Mouse (Mus musculus) left cerebral cortex, postnatal 4 days (tissue): ENCODE measurements around the gene Haus4. TPM values are rescaled to one million over a fixed set of nuclear protein-coding genes. Genes with fewer than 3 reads are reported as not detected.
A peak's percentile ranks its signal among the peaks of the same experiment; 100 is the strongest.

Experiments
- DNase-seq: peaks from one replicate; pipeline ENCODE4 v3.0.0-alpha.2; 2022
- intact Hi-C: fragments of 180-260 bp; cut with DNase I; formaldehyde crosslinking; loops from one replicate; pipeline ENCODE4 v1.15.1; 2025
- total RNA-seq, 2 experiments: library from RNA; stranded (reverse); gene quantifications; 2 replicates each; pipeline ENCODE4 v1.2.3; 2021

Gene Haus4
- total RNA-seq, 2 experiments from 2014 or later: 8.1 to 9.1 TPM

DNA sequence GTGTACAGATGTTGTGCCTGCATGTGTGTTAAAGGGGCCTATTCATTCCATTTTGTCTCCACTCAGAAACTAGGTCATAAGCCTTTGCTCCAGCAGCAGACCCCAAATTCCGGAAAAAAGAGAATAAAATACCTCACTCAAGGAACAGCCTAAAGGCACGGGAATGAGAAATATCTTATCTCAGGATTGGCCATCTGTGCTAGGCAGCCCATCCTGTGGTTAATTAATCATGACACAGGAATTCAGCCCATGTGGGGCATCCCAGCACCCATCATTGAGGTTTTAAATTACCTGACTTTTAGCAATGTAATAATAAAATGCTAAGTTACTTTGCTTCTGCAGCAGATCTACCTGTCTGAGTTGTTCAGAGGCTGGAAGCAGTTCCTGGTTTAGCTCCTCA, 53.1 kb downstream of the Haus4 start:
- DNase-seq: no peak

GRCm38 (mm10) chr14:54499330-54499729, 55.1 kb downstream of the Haus4 start:
- DNase-seq: no peak
- intact Hi-C loops: no loop called here

More for the DNA sequence above, 53.1 kb downstream of the Haus4 start:
- intact Hi-C loops: no loop called here

- intact Hi-C loops: no loop called here
- no peak for DNase-seq
These were observed 57.7 kb downstream of the Haus4 start for GRCm38 (mm10) chr14:54496706-54497105.

DNA sequence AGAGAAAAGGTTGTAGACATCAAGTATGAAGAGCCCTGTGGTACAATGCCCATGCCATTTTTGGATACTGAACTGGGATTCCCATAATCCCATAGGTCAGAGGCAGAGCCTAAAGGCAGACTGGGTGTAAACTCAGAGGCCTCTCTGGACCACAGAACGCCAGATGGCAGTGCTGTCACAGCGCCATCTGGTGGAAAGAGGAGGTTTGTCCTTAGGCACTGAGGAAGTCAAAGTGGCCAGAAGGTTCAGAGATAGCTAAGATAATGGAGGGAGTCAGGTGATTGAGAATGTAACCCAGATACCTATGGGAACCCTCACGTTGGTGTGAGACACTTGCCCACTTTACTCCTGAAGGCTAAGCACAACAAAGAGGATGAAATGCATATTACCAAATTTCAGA, 60.2 kb downstream of the Haus4 start:
- intact Hi-C loops: no loop called here

GRCm38 (mm10) chr14:54493236-54493635, 61.2 kb downstream of the Haus4 start:
- intact Hi-C loops: no loop called here
- DNase-seq: no peak

More for the DNA sequence above, 60.2 kb downstream of the Haus4 start:
- DNase-seq: peak; percentile 68

GRCm38 (mm10) chr14:54492345-54493131, 61.9 kb downstream of the Haus4 start:
- intact Hi-C loops: no loop called here
- no peak for DNase-seq

Other genes with a start within 250 kb of the Haus4 start
- 10 to 100 TPM; 56.8 to 64.1 TPM for gene Oxa1l, start 193.8 kb downstream of the Haus4 start, total RNA-seq
- 1 to 10 TPM; 2.2 to 3.7 TPM for gene Slc7a7, start 136.8 kb downstream of the Haus4 start, total RNA-seq
- 100 to 1,000 TPM; 147 to 150 TPM for gene Mrpl52, start 127.7 kb downstream of the Haus4 start, total RNA-seq
- 10 to 100 TPM; 44.0 to 47.9 TPM for gene Mmp14, start 123.0 kb downstream of the Haus4 start, total RNA-seq
- gene Lrp10, start 90.5 kb downstream of the Haus4 start, total RNA-seq: 10 to 100 TPM; 39.6 to 39.8 TPM
- 10 to 100 TPM; 15.0 to 17.2 TPM for gene Rem2, start 78.5 kb downstream of the Haus4 start, total RNA-seq
- gene Prmt5, start 37.1 kb downstream of the Haus4 start, total RNA-seq: 10 to 100 TPM; 93.2 to 99.2 TPM
- gene Ajuba, start 22.9 kb upstream of the Haus4 start, total RNA-seq: 1 to 10 TPM; 4.2 TPM
- gene 4931414P19Rik, start 51.4 kb upstream of the Haus4 start, total RNA-seq: 1 to 10 TPM; 3.2 to 4.4 TPM
- 100 to 1,000 TPM; 182 to 197 TPM for gene Psmb5, start 63.4 kb upstream of the Haus4 start, total RNA-seq
- gene Psmb11, start 66.8 kb upstream of the Haus4 start, total RNA-seq: not detected
- gene Gm17606, start 86.3 kb upstream of the Haus4 start, total RNA-seq: not detected
- 10 to 100 TPM; 17.2 to 20.7 TPM for gene Cdh24, start 86.7 kb upstream of the Haus4 start, total RNA-seq
- 10 to 100 TPM; 27.4 to 30.2 TPM for gene 1700123O20Rik, start 131.6 kb upstream of the Haus4 start, total RNA-seq
- gene Acin1, start 132.3 kb upstream of the Haus4 start, total RNA-seq: 100 to 1,000 TPM; 273 to 279 TPM
- not detected for gene Gm29776, start 144.2 kb upstream of the Haus4 start, total RNA-seq
- not detected for gene Cebpe, start 157.6 kb upstream of the Haus4 start, total RNA-seq
- gene Slc7a8, start 227.3 kb upstream of the Haus4 start, total RNA-seq: 10 to 100 TPM; 33.7 to 36.5 TPM